Mouse (Mus musculus) bone marrow, adult 2 months (tissue): ENCODE data around the gene Smbd1.

Experiments
- CTCF ChIP-seq: fragments of 200-500 bp; IDR thresholded peaks from 2 replicates; pipeline ENCODE4 v1.5.1; 2011; ENCODE audit warnings: low read length, control low read depth; ENCODE audit not compliant: control insufficient read depth, insufficient read depth
- POLR2A ChIP-seq: fragments of 200-500 bp; IDR thresholded peaks from 2 replicates; pipeline ENCODE4 v1.6.1; 2011; ENCODE audit warnings: low read depth, mild to moderate bottlenecking, control low read depth, low read length, borderline replicate concordance; ENCODE audit not compliant: control insufficient read depth

GRCm38 (mm10) chr16:32854050-32854571 is 43.8 kb upstream of the Smbd1 start:
- TF ChIP-seq POLR2A = no peak
- no peak for TF ChIP-seq CTCF
